Mouse (Mus musculus) CH12.LX (cell line): ENCODE measurements around the gene Irx4. TPM values are rescaled to one million over a fixed set of nuclear protein-coding genes. Genes with fewer than 3 reads are reported as not detected.

Source experiments
- DNase-seq: peaks from one replicate; pipeline ENCODE4 v3.0.0-alpha.2; 2013; ENCODE audit errors: extremely low read depth
- H3K27ac ChIP-seq: 2 replicates; pipeline ENCODE4 v1.5.1; 2012; ENCODE audit warnings: low read depth, mild to moderate bottlenecking, control low read depth, moderate library complexity; ENCODE audit not compliant: insufficient read depth
- H3K27me3 ChIP-seq: replicated peaks from 2 replicates; pipeline ENCODE3; 2012; ENCODE audit warnings: inconsistent platforms
- H3K36me3 ChIP-seq, 2 experiments: replicated peaks in 1 of 2; 2 replicates each; pipeline versions ENCODE3 to v1.6.1; 2012; ENCODE audit warnings: inconsistent platforms in 1 of 2, low read length in 1 of 2, mild to moderate bottlenecking in 1 of 2, mixed read lengths in 1 of 2, moderate library complexity in 1 of 2; ENCODE audit not compliant: control insufficient read depth in 1 of 2, insufficient read depth in 1 of 2
- H3K4me1 ChIP-seq, 2 experiments: 2 replicates each; pipeline ENCODE4 v1.6.1; 2012; ENCODE audit warnings: inconsistent platforms in 1 of 2, moderate library complexity in 1 of 2; ENCODE audit not compliant: insufficient read depth in 2 of 2, control insufficient read depth in 1 of 2
- H3K4me2 ChIP-seq: 2 replicates; pipeline ENCODE4 v1.6.1; 2012; ENCODE audit warnings: low read depth, mild to moderate bottlenecking, control low read depth; ENCODE audit not compliant: poor library complexity, insufficient read depth, severe bottlenecking
- H3K4me3 ChIP-seq, 3 experiments: fragments of 150-350 bp in 1 of 3; sonication (generic) in 1 of 3; replicated peaks in 1 of 3; 2 replicates each; pipeline versions ENCODE3 to v1.5.1; 2011 to 2012; ENCODE audit warnings: low read depth in 2 of 3, low read length in 2 of 3, mild to moderate bottlenecking in 2 of 3, moderate library complexity in 2 of 3, control low read depth in 1 of 3, improper control_type of control experiment in 1 of 3, inconsistent platforms in 1 of 3, mixed read lengths in 1 of 3; ENCODE audit not compliant: poor library complexity in 1 of 3
- H3K79me2 ChIP-seq: replicated peaks from 2 replicates; pipeline ENCODE4 v1.6.1; 2012; ENCODE audit warnings: mild to moderate bottlenecking, moderate library complexity; ENCODE audit not compliant: control insufficient read depth, poor library complexity, insufficient read depth, severe bottlenecking; ENCODE audit errors: extremely low read depth
- H3K9ac ChIP-seq: 2 replicates; pipeline ENCODE4 v1.6.1; 2012; ENCODE audit warnings: low read depth, mild to moderate bottlenecking, control low read depth, moderate library complexity; ENCODE audit not compliant: insufficient read depth
- H3K9me3 ChIP-seq: replicated peaks from 2 replicates; pipeline ENCODE3; 2012; ENCODE audit warnings: low read length, inconsistent platforms, mixed read lengths
- BHLHE40 ChIP-seq: IDR thresholded peaks from 2 replicates; pipeline ENCODE4 v1.6.1; 2011; ENCODE audit warnings: mild to moderate bottlenecking, low read depth, low read length, improper control_type of control experiment
- CHD1 ChIP-seq: IDR thresholded peaks from 2 replicates; pipeline ENCODE4 v1.6.1; 2012; ENCODE audit warnings: low read depth, low read length, improper control_type of control experiment, inconsistent platforms
- CHD2 ChIP-seq: IDR thresholded peaks from 2 replicates; pipeline ENCODE4 v1.6.1; 2011; ENCODE audit warnings: low read length, improper control_type of control experiment
- CTCF ChIP-seq, 2 experiments: IDR thresholded peaks in 1 of 2; conservative IDR thresholded peaks in 1 of 2; 2 replicates each; pipeline ENCODE4 v1.5.1; 2011 to 2012; ENCODE audit warnings: low read depth in 2 of 2, low read length in 2 of 2, improper control_type of control experiment in 1 of 2, inconsistent platforms in 1 of 2, mild to moderate bottlenecking in 1 of 2, moderate library complexity in 1 of 2
- E2F4 ChIP-seq: IDR thresholded peaks from 2 replicates; pipeline ENCODE4 v1.6.1; 2011; ENCODE audit warnings: low read depth, low read length, improper control_type of control experiment; ENCODE audit not compliant: insufficient replicate concordance
- EP300 ChIP-seq: IDR thresholded peaks from 2 replicates; pipeline ENCODE4 v1.6.1; 2011; ENCODE audit warnings: low read length, improper control_type of control experiment
- ETS1 ChIP-seq: conservative IDR thresholded peaks from 2 replicates; pipeline ENCODE4 v1.6.1; 2012; ENCODE audit warnings: low read depth, mild to moderate bottlenecking, inconsistent platforms, low read length, improper control_type of control experiment, moderate library complexity
- GABPA ChIP-seq: IDR thresholded peaks from 2 replicates; pipeline ENCODE4 v1.6.1; 2012; ENCODE audit warnings: low read depth, low read length, improper control_type of control experiment, inconsistent platforms; ENCODE audit not compliant: insufficient replicate concordance
- JUN ChIP-seq: IDR thresholded peaks from 2 replicates; pipeline ENCODE4 v1.6.1; 2011; ENCODE audit warnings: low read depth, mild to moderate bottlenecking, low read length, improper control_type of control experiment, moderate library complexity; ENCODE audit not compliant: insufficient read depth
- KAT2A ChIP-seq: IDR thresholded peaks from 2 replicates; pipeline ENCODE4 v1.6.1; 2012; ENCODE audit warnings: low read length, improper control_type of control experiment, inconsistent platforms; ENCODE audit not compliant: insufficient replicate concordance
- MAFK ChIP-seq: IDR thresholded peaks from 2 replicates; pipeline ENCODE4 v1.6.1; 2011; ENCODE audit warnings: low read length, improper control_type of control experiment; ENCODE audit not compliant: insufficient replicate concordance
- MAX ChIP-seq: IDR thresholded peaks from 2 replicates; pipeline ENCODE4 v1.6.1; 2011; ENCODE audit warnings: low read length, improper control_type of control experiment
- MAZ ChIP-seq: IDR thresholded peaks from 2 replicates; pipeline ENCODE4 v1.6.1; 2012; ENCODE audit warnings: low read depth, mild to moderate bottlenecking, inconsistent platforms, low read length, improper control_type of control experiment, moderate library complexity
- MEF2A ChIP-seq: IDR thresholded peaks from 2 replicates; pipeline ENCODE4 v1.6.1; 2014; ENCODE audit warnings: low read depth, mild to moderate bottlenecking, inconsistent platforms, low read length, improper control_type of control experiment, borderline replicate concordance
- MXI1 ChIP-seq: IDR thresholded peaks from 2 replicates; pipeline ENCODE4 v1.6.1; 2011; ENCODE audit warnings: mild to moderate bottlenecking, low read depth, low read length, improper control_type of control experiment
- MYC ChIP-seq: IDR thresholded peaks from 2 replicates; pipeline ENCODE4 v1.6.1; 2011; ENCODE audit warnings: low read depth, mild to moderate bottlenecking, improper control_type of control experiment, low read length
- NELFE ChIP-seq: IDR thresholded peaks from 2 replicates; pipeline ENCODE4 v1.6.1; 2011; ENCODE audit warnings: low read depth, low read length, improper control_type of control experiment
- NRF1 ChIP-seq: IDR thresholded peaks from 2 replicates; pipeline ENCODE4 v1.6.1; 2014; ENCODE audit warnings: low read depth, mild to moderate bottlenecking, inconsistent platforms, low read length, improper control_type of control experiment, moderate library complexity
- PAX5 ChIP-seq: IDR thresholded peaks from 2 replicates; pipeline ENCODE4 v1.6.1; 2012; ENCODE audit warnings: low read length, inconsistent platforms, mixed read lengths
- POLR2A ChIP-seq: IDR thresholded peaks from 2 replicates; pipeline ENCODE4 v1.6.1; 2011; ENCODE audit warnings: low read depth, mild to moderate bottlenecking, improper control_type of control experiment, low read length
- POLR2AphosphoS2 ChIP-seq: IDR thresholded peaks from 2 replicates; pipeline ENCODE4 v1.6.1; 2011; ENCODE audit warnings: low read depth, low read length, improper control_type of control experiment
- RAD21 ChIP-seq: IDR thresholded peaks from 2 replicates; pipeline ENCODE4 v1.6.1; 2011; ENCODE audit warnings: low read depth, mild to moderate bottlenecking, low read length, improper control_type of control experiment, moderate library complexity
- RCOR1 ChIP-seq: conservative IDR thresholded peaks from 2 replicates; pipeline ENCODE4 v1.6.1; 2012; ENCODE audit warnings: low read depth, mild to moderate bottlenecking, inconsistent platforms, low read length, improper control_type of control experiment
- SMC3 ChIP-seq: IDR thresholded peaks from 2 replicates; pipeline ENCODE4 v1.6.1; 2011; ENCODE audit warnings: low read depth, low read length, improper control_type of control experiment
- TCF12 ChIP-seq: IDR thresholded peaks from 2 replicates; pipeline ENCODE4 v1.6.1; 2014; ENCODE audit warnings: low read depth, mild to moderate bottlenecking, inconsistent platforms, low read length, improper control_type of control experiment
- UBTF ChIP-seq: IDR thresholded peaks from 2 replicates; pipeline ENCODE4 v1.6.1; 2012; ENCODE audit warnings: low read depth, mild to moderate bottlenecking, inconsistent platforms, low read length, improper control_type of control experiment, moderate library complexity
- USF1 ChIP-seq: IDR thresholded peaks from 2 replicates; pipeline ENCODE4 v1.6.1; 2014; ENCODE audit warnings: low read depth, mild to moderate bottlenecking, inconsistent platforms, low read length, improper control_type of control experiment
- USF2 ChIP-seq: conservative IDR thresholded peaks from 2 replicates; pipeline ENCODE4 v1.6.1; 2011; ENCODE audit warnings: low read depth, low read length, improper control_type of control experiment
- ZKSCAN1 ChIP-seq: IDR thresholded peaks from 2 replicates; pipeline ENCODE4 v1.6.1; 2012; ENCODE audit warnings: low read depth, inconsistent platforms, low read length, improper control_type of control experiment, borderline replicate concordance
- ZMIZ1 ChIP-seq: IDR thresholded peaks from 2 replicates; pipeline ENCODE4 v1.6.1; 2012; ENCODE audit warnings: low read depth, mild to moderate bottlenecking, inconsistent platforms, low read length, improper control_type of control experiment
- dilution Hi-C: fragments of 300-500 bp; cut with MboI; formaldehyde crosslinking; loops from 2 replicates; pipeline ENCODE4 v1.14.3; 2020; ENCODE audit warnings: low sequenced_read_pairs; ENCODE audit not compliant: extremely low pct_unique_long_range_greater_than_20kb, extremely low pct_ligation_motif_present
- in situ Hi-C: fragments of 300-500 bp; cut with MboI; formaldehyde crosslinking; loops from 3 replicates; pipeline ENCODE4 v1.14.3; 2019; ENCODE audit warnings: low sequenced_read_pairs, low pct_ligation_motif_present, low pct_unique_long_range_greater_than_20kb, mixed read lengths
- polyA plus RNA-seq: library from polyadenylated mRNA; unstranded; fragments of >175 nt; gene quantifications from 2 replicates; pipeline ENCODE4 v1.2.1, GENCODE M21; 2012; ENCODE audit warnings: low read depth; ENCODE audit not compliant: insufficient read length
- total RNA-seq, 2 experiments: library from RNA; depleted of rRNA; stranded (reverse); fragments of 300-350 nt in 1 of 2; fragments of >200 nt in 1 of 2; gene quantifications; 2 replicates each; pipeline ENCODE4 v1.2.3; 2012 to 2014

Irx4 gene
- not detected in 2 replicates for total RNA-seq (2012; rRNA removed)
- total RNA-seq (2014; rRNA removed), result not detected in 2 replicates
- polyA plus RNA-seq, result not detected in 2 replicates

DNA sequence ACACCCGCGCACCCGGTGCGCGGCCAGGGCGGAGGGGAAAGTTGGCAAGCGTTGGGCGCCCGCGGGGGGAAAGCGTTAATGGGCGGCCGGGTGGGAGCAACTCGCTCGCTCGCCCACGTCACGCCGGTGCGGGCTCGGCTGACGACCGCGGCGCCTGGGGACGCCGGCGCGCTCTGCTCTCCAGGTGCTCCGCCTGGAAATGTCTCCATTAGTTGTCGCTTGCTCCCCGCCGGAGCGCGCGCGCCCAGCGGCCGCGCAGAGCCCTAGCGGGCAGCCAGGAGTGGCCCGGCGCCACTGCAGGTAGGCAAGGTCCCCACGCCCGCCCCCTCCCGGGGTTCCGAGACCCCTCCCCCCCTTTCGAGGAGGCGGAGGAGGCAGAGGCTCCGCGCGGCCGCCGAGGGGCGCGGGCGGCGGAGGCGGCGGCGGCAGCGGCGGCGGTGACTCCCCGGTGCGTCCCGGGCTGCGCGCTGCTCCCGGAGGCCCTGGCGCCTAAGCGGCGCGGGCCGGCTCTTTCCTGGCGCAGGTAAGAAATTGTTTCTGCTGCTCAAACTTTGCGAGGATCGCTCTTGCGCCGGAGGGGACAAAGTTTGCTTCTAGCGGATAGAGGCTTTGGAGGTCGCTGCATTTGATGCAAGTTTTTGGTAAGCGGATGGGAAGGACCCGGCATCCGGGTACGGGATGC, at the start of gene Irx4:
Irx4 (plus strand) TSS at position 126 of the 682 bp plus-strand sequence.
- H3K4me3 ChIP-seq, result no peak within 1 kb of the TSS
- H3K4me1 ChIP-seq, result peaks cover 5 to 20% of the 10 kb centered on the region in 2 experiments
- peaks cover 4% of the 10 kb centered on the region for H3K9me3 ChIP-seq
- DNase-seq, result no peak
- in situ Hi-C loops (no loop called here), dilution Hi-C loops (no loop called here)
- H3K27ac ChIP-seq, result no peak within 1 kb of the TSS
- H3K9ac ChIP-seq, result no peak within 1 kb of the TSS
- H3K4me2 ChIP-seq, result no peak within 1 kb of the TSS
- no peaks in the 10 kb centered on the region for H3K36me3 ChIP-seq
- H3K79me2 ChIP-seq, result no peaks in the 10 kb centered on the region
- peaks cover 4% of the 10 kb centered on the region for H3K27me3 ChIP-seq
- TF ChIP-seq ETS1 (no peak), EP300 (no peak), GABPA (no peak), MAZ (no peak), E2F4 (no peak), UBTF (no peak), CHD1 (no peak), SMC3 (no peak), MAFK (no peak), RAD21 (no peak), CTCF (conservative IDR thresholded peaks at IDR 0.05 in 1 of 2, IDR thresholded peaks at IDR 0.05 in 1 of 2; ENCODE audit: low read depth in 2 of 2, low read length in 2 of 2) (no peak), ZMIZ1 (no peak), KAT2A (no peak), MXI1 (no peak), RCOR1 (no peak), NELFE (no peak), MAX (no peak), NRF1 (no peak), MEF2A (no peak)

DNA sequence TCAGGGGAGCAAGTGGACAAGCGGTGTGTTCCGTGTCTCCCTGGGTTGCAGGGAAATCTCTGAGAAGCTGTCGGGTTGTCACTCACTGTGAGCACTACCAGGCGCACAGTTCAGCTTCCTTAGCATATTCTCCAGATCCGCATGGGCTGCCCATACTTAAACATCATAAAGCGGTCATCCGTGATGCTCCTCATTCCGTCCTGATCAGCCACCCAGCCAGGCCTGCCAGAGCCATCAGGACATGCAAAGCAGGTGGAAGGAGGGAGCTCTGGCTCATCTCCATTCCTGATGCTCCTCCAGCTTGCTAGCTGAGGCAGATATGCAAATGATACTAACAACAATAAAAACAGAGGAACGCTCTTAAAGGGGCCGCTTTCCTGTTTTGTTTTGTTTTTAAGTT, 46.0 kb upstream of the Irx4 start:
- H3K27me3 ChIP-seq, result no peaks in the 10 kb centered on the region
- in situ Hi-C loops (no loop called here), dilution Hi-C loops (no loop called here)
- H3K79me2 ChIP-seq, result no peaks in the 10 kb centered on the region
- H3K9ac ChIP-seq, result no peak overlapping the region
- no peaks in the 10 kb centered on the region for H3K36me3 ChIP-seq
- H3K4me3 ChIP-seq, result no peak overlapping the region
- peaks cover 0 to under 1% of the 10 kb centered on the region in 2 experiments; a peak in 2 of 4 replicates for H3K4me1 ChIP-seq
- peaks cover 9% of the 10 kb centered on the region for H3K9me3 ChIP-seq
- no peak for DNase-seq
- TF ChIP-seq JUN (no peak), TCF12 (no peak), MAX (no peak), USF1 (no peak), MYC (no peak), CHD2 (no peak), USF2 (no peak), POLR2AphosphoS2 (no peak), POLR2A (no peak), EP300 (no peak), ZKSCAN1 (no peak), PAX5 (no peak), ZMIZ1 (no peak), BHLHE40 (no peak)
- TF ChIP-seq, all 38 proteins: peak for 0
- H3K4me2 ChIP-seq, result no peak overlapping the region
- no peak overlapping the region for H3K27ac ChIP-seq
